Mouse (Mus musculus) heart, postnatal 36 days (tissue): Measurements from ENCODE around the gene Gm14632. TPM values are rescaled to one million over a fixed set of nuclear protein-coding genes. Genes with fewer than 3 reads are reported as not detected.
"Not testable (repeated sequence)": the region's sequence is repeated elsewhere in the genome, so short reads cannot be mapped to it uniquely, and the experiment has no call there.

Source experiments
- DNase-seq, 2 experiments: peaks; one replicate each; pipeline ENCODE4 v3.0.0; 2021 to 2022
- intact Hi-C: fragments of 180-260 bp; cut with DNase I; formaldehyde crosslinking; loops from one replicate; pipeline ENCODE4 v1.15.1; 2025
- total RNA-seq, 2 experiments: library from RNA; stranded (reverse); gene quantifications; 2 replicates each; pipeline ENCODE4 v1.2.3; 2021

The Gm14632 gene
- not detected for total RNA-seq

DNA sequence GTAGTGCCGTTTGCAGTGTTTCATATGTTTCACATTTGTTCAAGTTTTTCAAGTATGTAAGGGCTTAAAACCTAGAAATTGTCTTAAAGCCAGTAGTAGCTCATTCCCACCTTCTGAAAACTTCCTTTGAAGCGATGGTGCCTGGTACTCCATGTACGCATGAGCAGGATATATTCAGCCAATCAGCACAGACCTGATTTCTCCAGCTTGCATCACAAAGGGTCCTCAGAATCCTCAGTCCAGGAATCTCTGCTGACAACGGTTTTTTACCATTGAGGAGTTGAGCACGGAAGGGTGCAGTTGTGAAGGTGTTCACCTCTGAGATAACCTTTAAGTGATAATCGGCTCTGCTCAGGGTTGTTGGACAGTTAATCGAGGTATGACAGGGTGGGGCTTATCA lies at the start of gene Gm14632:
TSS of gene Gm14632 (plus strand) at position 301 of the 400 bp plus-strand sequence.
- intact Hi-C loops, DNase-seq: not testable (repeated sequence)
